Mouse (Mus musculus): Measurements from ENCODE around the gene Ap4e1.

Ap4e1 gene

GRCm38 (mm10) chr2:127008469-127008998, at the start of gene Ap4e1:
Gene Ap4e1 (plus strand): TSS chr2:127008717.
- DNase-seq (ENCODE audit: low spot score): peak; percentile 97

DNA sequence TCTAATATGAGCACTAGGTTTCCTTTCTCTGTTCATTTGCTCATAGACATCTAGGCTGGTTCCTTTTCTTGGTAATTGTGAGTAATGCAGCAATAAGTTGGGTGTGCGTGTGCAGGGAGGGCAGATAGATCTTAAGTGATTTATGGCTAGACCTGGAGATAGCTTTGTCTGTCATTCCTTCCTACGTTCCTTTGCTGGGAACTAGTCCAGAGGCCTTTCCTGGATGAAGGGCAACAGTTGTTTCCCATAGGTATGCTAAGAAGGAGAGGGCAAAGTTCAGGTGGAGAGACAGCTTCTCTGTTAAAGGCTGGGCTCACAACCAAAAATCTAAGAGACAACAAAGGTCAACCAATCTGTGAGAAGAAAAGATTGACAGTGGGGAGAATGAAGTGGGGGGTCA, 46.8 kb upstream of the Ap4e1 start:
- DNase-seq (ENCODE audit: low spot score): no peak

DNA sequence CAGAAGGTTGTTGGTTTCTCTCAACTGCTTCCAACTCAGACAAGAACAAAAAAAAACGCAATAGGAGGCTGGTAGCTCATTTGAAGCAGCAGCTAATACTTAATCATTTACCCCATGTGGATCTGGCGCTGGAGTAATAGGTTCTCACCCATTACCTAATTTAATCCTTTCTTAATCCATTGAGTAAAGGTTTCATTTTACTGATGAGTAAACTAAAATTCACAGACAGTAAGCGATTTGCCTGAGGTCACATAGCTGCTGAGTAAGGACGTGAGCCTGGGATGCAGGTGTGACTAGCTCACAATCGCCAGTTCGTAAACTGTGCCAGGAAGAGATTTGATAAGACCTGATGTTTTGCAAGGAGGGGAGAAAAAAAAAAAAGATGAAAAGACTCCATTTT, 31.1 kb upstream of the Ap4e1 start:
- no peak for DNase-seq (ENCODE audit: low spot score)

- DNase-seq (ENCODE audit: low spot score): no peak
Measured at GRCm38 (mm10) chr2:126983221-126983620, 25.3 kb upstream of the Ap4e1 start.

- no peak for DNase-seq (ENCODE audit: low spot score)
Measured at GRCm38 (mm10) chr2:126989919-126990318, 18.6 kb upstream of the Ap4e1 start.

GRCm38 (mm10) chr2:126992742-126993141, 15.8 kb upstream of the Ap4e1 start:
- no peak for DNase-seq (ENCODE audit: low spot score)

GRCm38 (mm10) chr2:126994384-126995166, 13.9 kb upstream of the Ap4e1 start:
- DNase-seq (ENCODE audit: low spot score): no peak

GRCm38 (mm10) chr2:126996737-126997136, 11.8 kb upstream of the Ap4e1 start:
- peak; percentile 80 for DNase-seq (ENCODE audit: low spot score)

GRCm38 (mm10) chr2:126998219-126998618, 10.3 kb upstream of the Ap4e1 start:
- DNase-seq (ENCODE audit: low spot score): no peak

DNA sequence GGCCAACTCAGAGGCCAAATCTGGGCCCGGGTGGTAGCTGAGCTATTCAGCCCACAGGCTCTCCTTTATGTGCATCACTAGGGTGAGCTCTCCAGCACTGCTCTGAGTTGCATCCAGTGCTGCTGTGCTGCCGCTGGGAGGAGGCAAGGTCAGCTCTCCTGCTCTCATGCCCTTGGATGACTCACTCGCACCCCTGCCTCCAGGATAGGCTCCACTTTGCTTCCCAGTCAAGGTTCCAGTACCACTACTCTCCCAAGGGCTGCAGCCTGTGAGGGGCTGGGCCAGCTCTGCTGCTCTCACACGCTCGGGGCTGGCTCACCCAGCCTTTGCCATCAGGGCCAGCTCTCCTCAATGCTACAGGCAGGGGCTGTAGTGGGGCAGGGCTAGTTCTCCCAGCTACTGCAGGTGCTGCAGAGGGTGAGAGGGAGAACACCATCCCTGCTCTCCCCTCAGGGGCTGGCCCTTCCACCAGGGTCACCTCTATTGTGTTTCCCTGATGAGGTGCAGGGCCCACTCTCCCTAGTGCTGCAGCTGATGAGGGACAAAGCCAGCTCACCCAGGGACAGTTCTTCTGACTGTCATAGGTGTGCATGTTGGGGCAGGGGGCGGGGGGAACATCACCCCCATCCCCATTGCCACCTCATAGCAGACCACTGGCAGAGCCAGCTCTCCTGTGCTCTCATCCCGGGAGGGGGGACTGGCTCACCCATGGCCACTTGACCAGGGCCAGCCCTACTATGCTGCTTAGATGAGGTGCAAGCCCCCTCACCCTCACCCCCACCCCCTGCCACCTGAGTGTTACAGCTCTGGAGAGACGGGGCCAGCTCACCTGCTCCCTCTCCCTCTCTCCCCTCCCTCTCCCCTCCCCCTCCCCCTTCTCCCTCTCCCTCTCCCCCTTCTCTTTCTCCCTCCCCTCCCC, 7.9 kb upstream of the Ap4e1 start:
- no peak for DNase-seq (ENCODE audit: low spot score)

GRCm38 (mm10) chr2:127004046-127004445, 4.5 kb upstream of the Ap4e1 start:
- DNase-seq (ENCODE audit: low spot score): no peak

- peak; percentile 83 for DNase-seq (ENCODE audit: low spot score)
Measured at GRCm38 (mm10) chr2:127006634-127007370, 1.7 kb upstream of the Ap4e1 start.

- DNase-seq (ENCODE audit: low spot score): no peak
Measured at GRCm38 (mm10) chr2:127007509-127007908, 1.0 kb upstream of the Ap4e1 start.

DNA sequence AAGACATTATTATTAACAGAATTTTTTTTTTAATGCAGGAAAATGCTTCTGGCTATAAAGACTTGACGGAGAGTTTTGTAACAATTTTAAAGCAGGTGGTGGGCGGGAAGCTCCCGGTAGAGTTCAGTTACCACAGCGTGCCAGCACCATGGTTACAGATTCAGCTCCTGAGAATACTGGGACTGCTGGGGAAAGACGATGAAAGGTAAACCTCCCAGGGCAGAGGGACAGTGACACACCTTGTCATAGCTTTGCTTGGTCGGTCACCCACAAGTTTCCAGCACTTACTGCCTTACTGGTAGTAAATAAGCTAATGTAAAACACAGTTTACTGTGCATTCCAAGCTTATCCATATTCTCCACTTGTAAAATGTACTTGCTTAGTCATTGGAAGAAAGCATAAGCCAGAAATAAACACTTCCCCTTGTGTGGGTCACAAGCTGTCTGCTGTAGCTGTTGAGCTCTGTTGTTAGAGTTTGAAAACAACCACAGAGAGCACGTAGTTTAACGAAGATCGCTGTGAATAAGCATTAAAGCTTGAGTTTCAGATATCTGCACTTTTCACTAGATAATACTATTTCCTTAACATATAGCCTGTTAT, 26.6 kb downstream of the Ap4e1 start:
- DNase-seq (ENCODE audit: low spot score): no peak

DNA sequence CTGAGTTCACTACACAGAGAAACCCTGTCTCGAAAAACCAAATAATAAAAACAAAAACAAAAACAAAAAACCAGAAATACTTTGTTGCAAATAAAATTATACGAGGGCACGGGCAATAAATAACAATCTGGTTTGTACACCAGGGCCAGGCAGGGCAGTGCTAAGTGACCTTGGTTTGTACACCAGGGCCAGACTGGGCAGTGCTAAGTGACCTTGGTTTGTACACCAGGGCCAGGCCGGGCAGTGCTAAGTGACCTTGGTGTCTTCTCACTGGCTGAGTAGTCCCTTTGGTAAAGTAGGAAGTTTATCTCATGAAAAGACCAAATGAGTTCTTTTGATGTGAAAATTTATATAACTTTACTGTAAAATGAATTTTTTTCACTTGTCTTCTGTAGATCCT, 28.8 kb downstream of the Ap4e1 start:
- DNase-seq (ENCODE audit: low spot score): no peak

DNA sequence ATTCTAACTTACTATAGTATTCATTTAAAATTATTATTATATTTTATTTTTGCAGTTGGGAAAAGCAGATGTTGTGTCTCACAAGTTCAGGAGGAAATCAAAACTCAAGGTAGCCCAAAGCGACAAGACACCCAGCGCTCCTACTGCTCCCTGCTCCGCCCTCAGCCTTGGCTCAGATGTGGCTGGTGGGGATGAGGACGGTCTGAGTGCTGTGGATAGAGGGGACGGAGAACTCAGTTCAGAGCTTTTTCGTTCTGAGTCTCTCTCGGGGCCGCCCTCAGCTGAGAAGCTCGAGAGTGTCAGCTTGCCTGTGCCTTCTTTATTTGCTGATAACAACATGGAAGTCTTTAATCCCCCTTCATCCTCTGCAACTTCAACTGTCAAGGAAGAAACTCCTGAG, 53.0 kb downstream of the Ap4e1 start:
- no peak for DNase-seq (ENCODE audit: low spot score)

- no peak for DNase-seq (ENCODE audit: low spot score)
Measured at GRCm38 (mm10) chr2:127068806-127069205, 60.3 kb downstream of the Ap4e1 start.

DNA sequence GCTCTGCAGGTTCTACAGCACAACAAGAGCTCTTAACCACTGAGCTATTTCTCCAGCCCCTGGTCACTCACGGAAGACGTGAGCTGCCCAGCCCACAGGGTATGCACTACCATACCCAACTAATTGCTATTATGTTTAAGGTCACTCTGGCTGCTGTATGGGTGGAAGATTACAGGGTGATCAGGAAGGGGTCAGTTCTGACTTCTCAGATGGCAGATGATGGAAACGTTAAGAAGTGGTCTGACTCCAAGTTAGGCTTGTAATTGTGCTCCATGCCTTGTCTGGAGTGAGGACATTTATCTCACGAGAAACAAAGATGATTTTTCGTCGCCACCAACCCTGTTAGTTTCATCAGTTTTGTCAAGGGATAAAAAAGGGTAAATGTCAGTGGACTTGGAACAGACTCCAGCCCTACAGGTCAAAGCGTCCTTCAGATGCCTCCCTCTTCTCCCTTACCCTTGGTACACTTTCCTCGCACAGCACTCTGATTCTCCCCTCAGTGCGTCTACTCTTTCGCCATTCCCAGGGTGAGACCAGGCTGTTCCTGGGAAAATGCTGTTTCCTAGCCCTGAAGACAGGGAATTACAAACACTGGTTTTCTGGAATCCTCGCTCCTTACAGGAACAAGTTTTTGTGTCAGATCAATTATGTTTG, 61.4 kb downstream of the Ap4e1 start:
- peak; percentile 20 for DNase-seq (ENCODE audit: low spot score)

DNA sequence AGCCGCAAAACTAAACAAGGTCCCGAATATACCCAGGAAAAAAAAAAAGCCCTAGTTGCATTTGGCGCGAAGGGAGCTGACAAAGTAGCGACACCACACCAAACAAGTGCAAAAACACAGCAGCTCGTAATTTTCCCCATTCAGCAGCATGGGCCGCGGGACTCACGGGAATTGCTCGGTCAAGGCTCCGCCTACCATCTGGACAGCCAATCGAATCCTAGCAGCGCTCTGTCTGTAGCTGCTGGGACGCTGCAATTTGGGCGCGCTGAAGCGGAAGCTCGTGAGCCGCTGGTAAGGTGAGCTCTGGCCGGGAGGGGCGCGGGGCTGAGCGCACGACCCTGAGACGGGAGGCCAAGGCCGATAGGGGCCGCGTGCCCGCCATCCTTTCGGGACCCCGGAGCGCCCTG, 61.9 kb downstream of the Ap4e1 start, which contains the start of gene Blvra:
Blvra (plus strand) TSS at position 231 of the 407 bp plus-strand sequence.
- peak; percentile 96 for DNase-seq (ENCODE audit: low spot score)

- peak; percentile 8 for DNase-seq (ENCODE audit: low spot score)
Measured at GRCm38 (mm10) chr2:127070879-127071278, 62.4 kb downstream of the Ap4e1 start.

- DNase-seq (ENCODE audit: low spot score): no peak
Measured at GRCm38 (mm10) chr2:127074116-127074515, 65.6 kb downstream of the Ap4e1 start.

All from embryo, embryonic 10.5 days (tissue).